Mouse (Mus musculus) midbrain, embryonic 11.5 days (tissue): ENCODE data around the gene Prrc2c. TPM values are rescaled to one million over a fixed set of nuclear protein-coding genes. Genes with fewer than 3 reads are reported as not detected.
"Not testable (repeated sequence)": the region's sequence is repeated elsewhere in the genome, so short reads cannot be mapped to it uniquely, and the experiment has no call there.

ENCODE experiments used
- ATAC-seq: fragments of 200-750 bp; cut with Nextera tagmentation; 2 replicates; pipeline ENCODE4 v1.8.0; 2017; ENCODE audit warnings: moderate TSS enrichment, moderate library complexity; ENCODE audit not compliant: low FRiP score
- DNase-seq: peaks from one replicate; pipeline ENCODE4 v3.0.0; 2015; ENCODE audit warnings: low spot score; ENCODE audit errors: missing footprints
- H3K27ac ChIP-seq: fragments of 300-500 bp; sonication (generic); 2 replicates; pipeline ENCODE4 v1.5.1; 2014; ENCODE audit warnings: low read depth, low read length
- H3K27me3 ChIP-seq: fragments of 300-500 bp; sonication (generic); 2 replicates; pipeline ENCODE4 v1.6.1; 2014; ENCODE audit warnings: mild to moderate bottlenecking, low read length, moderate library complexity, mixed read lengths; ENCODE audit not compliant: control insufficient read depth, insufficient read depth
- H3K36me3 ChIP-seq: fragments of 300-500 bp; sonication (generic); 2 replicates; pipeline ENCODE4 v1.6.1; 2014; ENCODE audit warnings: mild to moderate bottlenecking, low read length, moderate library complexity, mixed read lengths; ENCODE audit not compliant: control insufficient read depth, insufficient read depth
- H3K4me1 ChIP-seq: fragments of 300-500 bp; sonication (generic); 2 replicates; pipeline ENCODE4 v1.6.1; 2014; ENCODE audit warnings: low read length; ENCODE audit not compliant: control insufficient read depth, insufficient read depth
- H3K4me2 ChIP-seq: fragments of 300-500 bp; sonication (generic); 2 replicates; pipeline ENCODE4 v1.6.1; 2014; ENCODE audit warnings: mild to moderate bottlenecking, moderate library complexity
- H3K4me3 ChIP-seq: fragments of 300-500 bp; sonication (generic); 2 replicates; pipeline ENCODE4 v1.5.1; 2014; ENCODE audit warnings: low read depth, low read length
- H3K9ac ChIP-seq: fragments of 300-500 bp; sonication (generic); 2 replicates; pipeline ENCODE4 v1.6.1; 2014; ENCODE audit warnings: low read length
- H3K9me3 ChIP-seq: fragments of 300-500 bp; sonication (generic); 2 replicates; pipeline ENCODE4 v1.6.1; 2016; ENCODE audit warnings: low read length; ENCODE audit not compliant: control insufficient read depth
- WGBS: fragments of 180-500 bp; shearing (Covaris S2); extraction: QIAGEN DNeasy Blood & Tissue Kit; methylation state at CpG from one replicate; pipeline ENCODE4 v1.1.7; 2014; 5-methylcytosine and 5-hydroxymethylcytosine counted together
- polyA plus RNA-seq: library from polyadenylated mRNA; unstranded; fragments of >200 nt; fragmentation: Nextera tagmentation; extraction: Ambion mirVana; gene quantifications from 2 replicates; pipeline ENCODE4 v1.2.1, GENCODE M21; 2014

Gene Prrc2c
- polyA plus RNA-seq, result 151 and 163 TPM in 2 replicates

GRCm38 (mm10) chr1:162740401-162740835 is at the start of gene Prrc2c:
Prrc2c (minus strand) TSS chr1:162740556.
- Histone ChIP-seq H3K4me3 (peak within 1 kb of the TSS; percentile 99), H3K36me3 (no peaks in the 10 kb centered on the region), H3K27me3 (no peaks in the 10 kb centered on the region), H3K4me1 (peaks cover 9% of the 10 kb centered on the region), H3K9ac (peak within 1 kb of the TSS; percentile 99), H3K27ac (peak within 1 kb of the TSS; percentile 95), H3K4me2 (peak within 1 kb of the TSS; percentile 85), H3K9me3 (no peaks in the 10 kb centered on the region)
- under 1% methylated on average over 36 of the region's 36 CpGs for WGBS
- DNase-seq (peak; percentile 99), ATAC-seq (peak; percentile 98)

GRCm38 (mm10) chr1:162785222-162785621 is 44.9 kb upstream of the Prrc2c start:
- H3K4me1 ChIP-seq, result no peaks in the 10 kb centered on the region
- H3K9me3 ChIP-seq, result no peaks in the 10 kb centered on the region
- H3K9ac ChIP-seq, result no peak overlapping the region
- H3K27ac ChIP-seq, result no peak overlapping the region
- H3K36me3 ChIP-seq, result no peaks in the 10 kb centered on the region
- no peaks in the 10 kb centered on the region for H3K27me3 ChIP-seq
- ATAC-seq, result no peak
- H3K4me2 ChIP-seq, result no peak overlapping the region
- no peak for DNase-seq
- H3K4me3 ChIP-seq, result no peak overlapping the region
- WGBS, result 84% methylated on average over 4 of the region's 4 CpGs

- Histone ChIP-seq H3K4me2 (no peak overlapping the region), H3K4me1 (no peaks in the 10 kb centered on the region), H3K9me3 (no peaks in the 10 kb centered on the region), H3K9ac (no peak overlapping the region), H3K4me3 (no peak overlapping the region), H3K27ac (no peak overlapping the region), H3K36me3 (no peaks in the 10 kb centered on the region), H3K27me3 (no peaks in the 10 kb centered on the region)
- DNase-seq, result no peak
- 67% methylated on average over 7 of the region's 7 CpGs for WGBS
- ATAC-seq, result no peak
Observed at GRCm38 (mm10) chr1:162783669-162784248, 43.4 kb upstream of the Prrc2c start.

- not testable (repeated sequence) for H3K4me1 ChIP-seq, H3K9me3 ChIP-seq, H3K4me3 ChIP-seq, DNase-seq, H3K9ac ChIP-seq, ATAC-seq, H3K27ac ChIP-seq, H3K36me3 ChIP-seq, H3K27me3 ChIP-seq, H3K4me2 ChIP-seq
- WGBS, result 92% methylated on average over 2 of the region's 2 CpGs
Observed at GRCm38 (mm10) chr1:162781035-162781434, 40.7 kb upstream of the Prrc2c start.

- H3K4me1 ChIP-seq, result no peaks in the 10 kb centered on the region
- no peaks in the 10 kb centered on the region for H3K9me3 ChIP-seq
- no peaks in the 10 kb centered on the region for H3K36me3 ChIP-seq
- DNase-seq (no peak), ATAC-seq (no peak)
- no peak overlapping the region for H3K9ac ChIP-seq
- WGBS, result 95% methylated on average over 5 of the region's 5 CpGs
- no peak overlapping the region for H3K27ac ChIP-seq
- no peak overlapping the region for H3K4me2 ChIP-seq
- no peaks in the 10 kb centered on the region for H3K27me3 ChIP-seq
- H3K4me3 ChIP-seq, result no peak overlapping the region
Observed at GRCm38 (mm10) chr1:162777943-162778538, 37.7 kb upstream of the Prrc2c start.

- WGBS, result 86% methylated on average over 4 of the region's 4 CpGs
- Histone ChIP-seq H3K36me3 (no peaks in the 10 kb centered on the region), H3K4me3 (no peak overlapping the region), H3K27ac (no peak overlapping the region), H3K9ac (no peak overlapping the region), H3K4me2 (no peak overlapping the region), H3K9me3 (no peaks in the 10 kb centered on the region), H3K27me3 (no peaks in the 10 kb centered on the region), H3K4me1 (no peaks in the 10 kb centered on the region)
- DNase-seq, result no peak
- no peak for ATAC-seq
Observed at GRCm38 (mm10) chr1:162773661-162774060, 33.3 kb upstream of the Prrc2c start.

- ATAC-seq (no peak), DNase-seq (no peak)
- no peaks in the 10 kb centered on the region for H3K9me3 ChIP-seq
- H3K4me3 ChIP-seq, result no peak overlapping the region
- 68% methylated on average over 4 of the region's 4 CpGs for WGBS
- no peaks in the 10 kb centered on the region for H3K36me3 ChIP-seq
- no peak overlapping the region for H3K9ac ChIP-seq
- H3K27me3 ChIP-seq, result no peaks in the 10 kb centered on the region
- no peak overlapping the region for H3K27ac ChIP-seq
- no peaks in the 10 kb centered on the region for H3K4me1 ChIP-seq
- H3K4me2 ChIP-seq, result no peak overlapping the region
Observed at GRCm38 (mm10) chr1:162771617-162772360, 31.4 kb upstream of the Prrc2c start.

GRCm38 (mm10) chr1:162752009-162752408 is 11.7 kb upstream of the Prrc2c start:
- H3K9ac ChIP-seq, result no peak overlapping the region
- WGBS, result 88% methylated on average over 6 of the region's 6 CpGs
- no peaks in the 10 kb centered on the region for H3K4me1 ChIP-seq
- DNase-seq (no peak), ATAC-seq (no peak)
- no peaks in the 10 kb centered on the region for H3K9me3 ChIP-seq
- H3K27ac ChIP-seq, result no peak overlapping the region
- H3K27me3 ChIP-seq, result no peaks in the 10 kb centered on the region
- H3K36me3 ChIP-seq, result no peaks in the 10 kb centered on the region
- H3K4me3 ChIP-seq, result no peak overlapping the region
- H3K4me2 ChIP-seq, result no peak overlapping the region

GRCm38 (mm10) chr1:162749607-162750006 is 9.3 kb upstream of the Prrc2c start:
- DNase-seq (no peak), ATAC-seq (no peak)
- Histone ChIP-seq H3K27ac (no peak overlapping the region), H3K9ac (no peak overlapping the region), H3K9me3 (no peaks in the 10 kb centered on the region), H3K4me3 (no peak overlapping the region), H3K27me3 (no peaks in the 10 kb centered on the region), H3K36me3 (no peaks in the 10 kb centered on the region), H3K4me1 (no peaks in the 10 kb centered on the region), H3K4me2 (no peak overlapping the region)
- 73% methylated on average over 7 of the region's 7 CpGs for WGBS
